Mouse (Mus musculus) cerebellum, adult 9-11 months (tissue): Measurements from ENCODE around the gene Gas6.

Experiments
- DNase-seq: peaks from one replicate; pipeline ENCODE4 v3.0.0; 2022

Gas6 gene

GRCm38 (mm10) chr8:13493858-13494631 lies at the start of gene Gas6:
TSS of gene Gas6 (minus strand) at chr8:13494490.
- DNase-seq, result peak; percentile 78

- DNase-seq, result no peak
Observed at GRCm38 (mm10) chr8:13541526-13541925, 47.2 kb upstream of the Gas6 start.

GRCm38 (mm10) chr8:13540122-13540521 lies 45.8 kb upstream of the Gas6 start:
- no peak for DNase-seq

- DNase-seq, result peak; percentile 34
Observed at GRCm38 (mm10) chr8:13538821-13539220, 44.5 kb upstream of the Gas6 start.

- DNase-seq, result no peak
Observed at GRCm38 (mm10) chr8:13537102-13537501, 42.8 kb upstream of the Gas6 start.

- DNase-seq, result no peak
Observed at GRCm38 (mm10) chr8:13533123-13533522, 38.8 kb upstream of the Gas6 start.

GRCm38 (mm10) chr8:13531602-13532171 lies 37.4 kb upstream of the Gas6 start:
- DNase-seq, result peak; percentile 39

GRCm38 (mm10) chr8:13530941-13531340 lies 36.7 kb upstream of the Gas6 start:
- peak; percentile 96 for DNase-seq

GRCm38 (mm10) chr8:13530401-13530800 lies 36.1 kb upstream of the Gas6 start:
- DNase-seq, result no peak

GRCm38 (mm10) chr8:13529891-13530316 lies 35.6 kb upstream of the Gas6 start:
- peak; percentile 94 for DNase-seq

GRCm38 (mm10) chr8:13529011-13529840 lies 34.9 kb upstream of the Gas6 start:
- no peak for DNase-seq

- no peak for DNase-seq
Observed at GRCm38 (mm10) chr8:13521392-13521791, 27.1 kb upstream of the Gas6 start.

GRCm38 (mm10) chr8:13520349-13520748 lies 26.1 kb upstream of the Gas6 start:
- no peak for DNase-seq

- no peak for DNase-seq
Observed at GRCm38 (mm10) chr8:13519503-13519902, 25.2 kb upstream of the Gas6 start.

- DNase-seq, result no peak
Observed at GRCm38 (mm10) chr8:13517284-13517781, 23.0 kb upstream of the Gas6 start.

- DNase-seq, result no peak
Observed at GRCm38 (mm10) chr8:13516728-13517127, 22.4 kb upstream of the Gas6 start.

GRCm38 (mm10) chr8:13516011-13516442 lies 21.7 kb upstream of the Gas6 start:
- peak; percentile 67 for DNase-seq

- DNase-seq, result no peak
Observed at GRCm38 (mm10) chr8:13513556-13514370, 19.5 kb upstream of the Gas6 start.

- peak; percentile 92 for DNase-seq
Observed at GRCm38 (mm10) chr8:13512677-13513076, 18.4 kb upstream of the Gas6 start.

GRCm38 (mm10) chr8:13512016-13512415 lies 17.7 kb upstream of the Gas6 start:
- peak; percentile 80 for DNase-seq

- no peak for DNase-seq
Observed at GRCm38 (mm10) chr8:13507284-13507937, 13.1 kb upstream of the Gas6 start.

GRCm38 (mm10) chr8:13506849-13507248 lies 12.6 kb upstream of the Gas6 start:
- peak; percentile 37 for DNase-seq
